In genomic region chr13:116711148-116711865, GRCm38 (mm10) we compare ENCODE assay signal across 8 mouse cellular contexts.
DNase-seq lines count a peak whose midpoint lies in the region; ATAC-seq and TF ChIP-seq lines count a peak whose summit lies in the region.

No protein-coding gene starts in this region.

- TF ChIP-seq POLR2A in embryonic fibroblast, embryonic 13.5 days (IDR thresholded peaks at IDR 0.05; ENCODE audit: low read depth, low read length), result no peak
- TF ChIP-seq POLR2A in small intestine, adult 2 months (IDR thresholded peaks at IDR 0.05; ENCODE audit: low read depth, low read length), result no peak

- WGBS in limb, embryonic 15.5 days, result 2% methylated on average over 22 of the region's 22 CpGs
- WGBS in small intestine, adult 2 months, result 7% methylated on average over 22 of the region's 22 CpGs

- H3K27ac ChIP-seq in embryonic fibroblast, embryonic 13.5 days (ENCODE audit: insufficient read depth, low read length), result no peak overlapping the region
- no peak overlapping the region for H3K27ac ChIP-seq in limb, embryonic 15.5 days
- H3K27ac ChIP-seq in small intestine, adult 2 months (ENCODE audit: insufficient read depth, low read depth, low read length), result no peak overlapping the region

- no peak overlapping the region for H3K9ac ChIP-seq in limb, embryonic 15.5 days

- H3K9me3 ChIP-seq in limb, embryonic 15.5 days, result no peaks in the 10 kb centered on the region

- TF ChIP-seq CTCF in embryonic fibroblast, embryonic 13.5 days (IDR thresholded peaks at IDR 0.05; ENCODE audit: borderline replicate concordance, insufficient read depth, low read length), result no peak
- TF ChIP-seq CTCF in small intestine, adult 2 months (IDR thresholded peaks at IDR 0.05; ENCODE audit: extremely low read depth, insufficient read length, insufficient replicate concordance, low read depth, low read length), result no peak

- no peaks in the 10 kb centered on the region for H3K4me1 ChIP-seq in embryonic fibroblast, embryonic 13.5 days (ENCODE audit: control insufficient read depth, insufficient read depth, low read length)
- peaks cover 13% of the 10 kb centered on the region for H3K4me1 ChIP-seq in limb, embryonic 15.5 days
- H3K4me1 ChIP-seq in small intestine, adult 2 months (ENCODE audit: control insufficient read depth, insufficient read depth, insufficient read length, low read length), result no peaks in the 10 kb centered on the region; the same call in 1 of the 2 replicates

- H3K4me2 ChIP-seq in limb, embryonic 15.5 days, result peak overlapping the region; percentile 53

- peak overlapping the region; percentile 37 for H3K4me3 ChIP-seq in embryonic fibroblast, embryonic 13.5 days (ENCODE audit: insufficient read depth, low read length)
- H3K4me3 ChIP-seq in limb, embryonic 15.5 days, result peak overlapping the region; percentile 32
- 0 out of 2 replicates have a peak overlapping the region, but pooled peaks have one; percentile 5 for H3K4me3 ChIP-seq in small intestine, adult 2 months (ENCODE audit: low read depth, low read length)

- ATAC-seq in limb, embryonic 15.5 days (ENCODE audit: insufficient number of reproducible peaks, low FRiP score, low TSS enrichment, low read depth), result no peak

- DNase-seq in ovary, postnatal 36 days (ENCODE audit: low spot score), result peak; percentile 5
- no peak for DNase-seq in ovary, postnatal 14 days (ENCODE audit: low spot score)
- no peak for DNase-seq in left cerebral cortex, postnatal 14 days (ENCODE audit: low spot score in 2 of 2)
- DNase-seq in testis, postnatal 14 days (ENCODE audit: low spot score), result no peak
- no peak for DNase-seq in left cerebral cortex, postnatal 4 days

- no peaks in the 10 kb centered on the region for H3K36me3 ChIP-seq in limb, embryonic 15.5 days
- no peaks in the 10 kb centered on the region for H3K36me3 ChIP-seq in small intestine, adult 2 months (ENCODE audit: control insufficient read depth, insufficient read depth, low read length)

- intact Hi-C loops in left cerebral cortex, postnatal 14 days (cut with DNase I), result loop anchor here (5.0 to 10.0 kb wide), 4 partner anchors 1034 to 1877 kb away; no protein-coding TSS in a partner anchor
- intact Hi-C loops in left cerebral cortex, postnatal 4 days (cut with DNase I), result loop anchor here (5.0 to 10.0 kb wide), 3 partner anchors 984 to 1257 kb away; no protein-coding TSS in a partner anchor

- peaks cover 64% of the 10 kb centered on the region for H3K27me3 ChIP-seq in limb, embryonic 15.5 days
- peaks cover 52% of the 10 kb centered on the region for H3K27me3 ChIP-seq in small intestine, adult 2 months (ENCODE audit: control insufficient read depth, insufficient read depth, low read length)
